Mouse (Mus musculus) left cerebral cortex, adult 18-20 months (tissue): ENCODE measurements around the gene Otud1. TPM values are rescaled to one million over a fixed set of nuclear protein-coding genes. Genes with fewer than 3 reads are reported as not detected.

Source experiments
- DNase-seq, 2 experiments: peaks; one replicate each; pipeline ENCODE4 v3.0.0; 2021 to 2022; ENCODE audit warnings: low spot score in 2 of 2, mixed read lengths in 1 of 2
- long read RNA-seq, 2 experiments: library from polyadenylated mRNA; stranded (forward); transcript quantifications; one replicate each; pipeline ENCODE4 v2.0.0; 2021
- total RNA-seq, 2 experiments: library from RNA; stranded (reverse); gene quantifications; 2 replicates each; pipeline ENCODE4 v1.2.3; 2021

Gene Otud1
- 10 to 100 TPM; 29.9 to 36.4 TPM for total RNA-seq
- long read RNA-seq, experiment 1, transcript Otud1-201 (1 exons, 2,832 nt) = major isoform, 66 of 66 reads
- long read RNA-seq, experiment 1, partial matches to known transcripts = 0 of 66 reads
- long read RNA-seq, experiment 1, other reads (novel, unspliced or antisense) = 0 of 66 reads
- long read RNA-seq, experiment 2, transcript Otud1-201 (1 exons, 2,832 nt) = major isoform, 44 of 44 reads
- long read RNA-seq, experiment 2, partial matches to known transcripts = 0 of 44 reads
- long read RNA-seq, experiment 2, other reads (novel, unspliced or antisense) = 0 of 44 reads

GRCm38 (mm10) chr2:19657158-19657874 is at the start of gene Otud1:
Gene Otud1, plus strand, starts transcription at chr2:19657752.
- peak; percentile 95 to 97 for DNase-seq

- no peak for DNase-seq
These were observed 49.7 kb upstream of the Otud1 start for GRCm38 (mm10) chr2:19607852-19608251.

GRCm38 (mm10) chr2:19608410-19609073 is 49.0 kb upstream of the Otud1 start:
- no peak for DNase-seq

GRCm38 (mm10) chr2:19622041-19622440 is 35.5 kb upstream of the Otud1 start:
- DNase-seq = no peak

- DNase-seq = no peak
These were observed 30.5 kb upstream of the Otud1 start for GRCm38 (mm10) chr2:19627044-19627443.

- DNase-seq = no peak
These were observed 29.5 kb upstream of the Otud1 start for GRCm38 (mm10) chr2:19627920-19628608.

- no peak for DNase-seq
These were observed 27.0 kb upstream of the Otud1 start for GRCm38 (mm10) chr2:19630544-19630943.

GRCm38 (mm10) chr2:19633406-19633920 is 24.1 kb upstream of the Otud1 start:
- DNase-seq = no peak

GRCm38 (mm10) chr2:19645182-19645581 is 12.4 kb upstream of the Otud1 start:
- no peak for DNase-seq

GRCm38 (mm10) chr2:19646144-19646543 is 11.4 kb upstream of the Otud1 start:
- no peak for DNase-seq

GRCm38 (mm10) chr2:19646910-19647309 is 10.6 kb upstream of the Otud1 start:
- peak; percentile 48 to 56 for DNase-seq

GRCm38 (mm10) chr2:19656436-19656835 is 1.1 kb upstream of the Otud1 start:
- no peak for DNase-seq

GRCm38 (mm10) chr2:19657881-19658589 is 483 bp downstream of the Otud1 start:
- peak; percentile 47 to 62 for DNase-seq

- peak; percentile 19 to 46 for DNase-seq
These were observed 1.3 kb downstream of the Otud1 start for GRCm38 (mm10) chr2:19658661-19659384.

GRCm38 (mm10) chr2:19660875-19661274 is 3.3 kb downstream of the Otud1 start:
- no peak for DNase-seq

- DNase-seq = peak in 1 of 2 experiments; percentile 16
These were observed 5.7 kb downstream of the Otud1 start for GRCm38 (mm10) chr2:19663146-19663848.

GRCm38 (mm10) chr2:19664147-19664546 is 6.6 kb downstream of the Otud1 start:
- no peak for DNase-seq

GRCm38 (mm10) chr2:19664555-19665475 is 7.3 kb downstream of the Otud1 start:
- DNase-seq = no peak
